Mouse (Mus musculus) frontal cortex, postnatal 25 days (tissue): ENCODE data around the gene Frmd4b.

Experiments used
- DNase-seq, 2 experiments: peaks; one replicate each; pipeline ENCODE4 v3.0.0; 2022; ENCODE audit warnings: low spot score in 2 of 2

The Frmd4b gene

DNA sequence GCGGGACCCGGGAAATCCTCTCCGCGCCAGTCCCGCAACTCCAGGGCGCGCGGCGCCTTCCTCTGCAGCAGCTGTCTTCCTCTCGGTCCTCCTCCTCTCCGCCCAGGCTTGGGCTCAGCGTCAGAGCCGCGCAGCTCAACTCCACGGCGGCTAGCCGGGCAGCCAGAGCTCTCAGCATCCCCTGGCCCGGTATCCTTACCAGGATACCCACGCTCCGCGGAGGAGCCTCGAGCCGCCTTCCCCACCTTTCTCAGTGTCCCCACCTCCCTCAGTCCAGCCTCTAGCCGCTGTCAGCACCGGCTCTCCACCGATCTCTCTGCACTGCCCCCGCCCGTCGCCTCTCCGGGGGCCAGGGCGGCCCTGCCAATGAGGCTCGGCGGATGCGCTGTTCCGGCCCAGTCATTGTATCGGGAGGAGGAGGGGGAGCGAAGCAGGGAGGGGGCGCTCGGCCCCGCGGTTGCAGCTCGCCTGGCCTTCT lies at the start of gene Frmd4b:
Gene Frmd4b (minus strand): TSS at position 276 of the 478 bp plus-strand sequence.
- peak; percentile 33 to 54 for DNase-seq

GRCm38 (mm10) chr6:97666417-97666816 lies 49.1 kb upstream of the Frmd4b start:
- DNase-seq = no peak

GRCm38 (mm10) chr6:97658921-97659320 lies 41.6 kb upstream of the Frmd4b start:
- no peak for DNase-seq

DNA sequence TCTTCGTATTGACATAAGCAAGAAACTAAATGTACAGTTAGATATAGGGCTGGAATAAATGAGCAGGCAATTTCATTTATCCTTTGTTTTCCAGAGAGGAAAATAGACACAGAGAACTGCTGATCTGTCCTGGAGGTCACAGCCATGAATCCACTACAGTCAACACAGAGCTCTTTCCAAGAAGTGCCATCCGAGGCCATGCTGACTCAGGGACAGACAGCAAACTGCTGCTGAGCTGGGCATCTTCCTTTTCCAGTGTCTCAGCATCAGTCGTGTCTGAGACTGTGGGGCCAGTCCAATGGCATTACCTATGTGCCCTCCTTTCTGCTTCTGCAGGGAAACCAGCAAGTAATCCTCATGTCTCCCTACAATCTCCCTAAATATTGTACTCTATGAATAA lies 38.6 kb upstream of the Frmd4b start:
- no peak for DNase-seq

DNA sequence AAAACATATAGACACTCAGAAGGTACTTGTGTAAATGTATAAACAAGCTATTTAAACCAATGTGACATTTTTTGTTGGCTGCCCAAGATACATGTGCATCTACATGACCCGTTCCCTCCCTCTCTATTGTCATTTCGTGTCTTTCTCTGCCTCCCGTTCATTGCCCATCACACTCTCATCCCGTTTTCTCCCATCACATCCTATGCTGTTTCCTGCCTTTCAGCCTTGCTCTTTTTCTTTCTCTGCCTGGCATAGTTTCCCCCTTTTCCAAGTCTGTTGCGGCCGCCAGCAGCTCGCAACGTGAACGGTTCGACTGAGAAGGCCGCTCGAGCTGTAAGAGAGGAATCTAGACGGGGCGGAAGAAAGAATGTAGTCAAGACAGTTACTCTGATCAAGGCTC lies 30.2 kb upstream of the Frmd4b start:
- no peak for DNase-seq

DNA sequence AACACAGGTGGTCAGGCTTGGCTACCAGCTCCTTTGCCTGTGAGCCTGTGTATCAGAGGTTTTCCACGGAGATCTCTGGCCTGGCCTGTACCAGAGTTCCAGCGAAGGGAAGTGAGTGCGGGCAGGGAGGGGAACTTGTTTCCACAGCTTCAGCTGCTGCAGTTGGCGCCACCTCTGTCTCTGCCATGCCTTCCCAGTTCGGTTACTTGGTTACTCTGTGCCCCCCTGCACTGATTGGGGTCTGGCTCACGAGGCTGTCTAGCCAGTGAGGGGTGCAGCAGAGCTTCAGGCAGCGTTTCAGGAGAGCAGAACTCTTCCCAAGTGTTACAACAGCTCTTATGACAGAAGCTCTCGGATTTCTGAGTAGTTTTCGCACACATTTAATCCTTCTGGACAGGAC lies 6.0 kb upstream of the Frmd4b start:
- no peak for DNase-seq

- DNase-seq = no peak
Measured at GRCm38 (mm10) chr6:97622236-97622635, 4.9 kb upstream of the Frmd4b start.

DNA sequence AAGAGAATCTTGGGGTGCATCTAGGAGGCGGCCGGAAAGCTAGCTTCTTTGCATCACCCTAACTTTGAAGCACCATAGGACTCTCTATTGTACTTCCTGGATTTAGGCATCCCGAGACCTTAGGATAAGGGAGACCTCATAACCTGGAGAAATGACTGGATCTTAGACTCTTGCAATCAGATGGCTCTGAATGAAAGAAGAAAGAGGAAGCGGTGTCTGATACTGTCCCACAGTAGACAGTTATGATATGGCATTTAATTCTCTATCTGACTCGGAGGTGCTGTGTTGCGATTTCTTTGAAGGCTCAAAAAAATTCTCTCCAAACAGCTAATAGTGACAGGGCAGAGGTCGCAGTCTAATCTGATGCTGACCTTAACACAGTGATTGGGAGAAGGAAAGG lies 433 bp upstream of the Frmd4b start:
- no peak for DNase-seq

GRCm38 (mm10) chr6:97616658-97617265 lies 579 bp downstream of the Frmd4b start:
- DNase-seq = peak in 1 of 2 experiments; percentile 14

DNA sequence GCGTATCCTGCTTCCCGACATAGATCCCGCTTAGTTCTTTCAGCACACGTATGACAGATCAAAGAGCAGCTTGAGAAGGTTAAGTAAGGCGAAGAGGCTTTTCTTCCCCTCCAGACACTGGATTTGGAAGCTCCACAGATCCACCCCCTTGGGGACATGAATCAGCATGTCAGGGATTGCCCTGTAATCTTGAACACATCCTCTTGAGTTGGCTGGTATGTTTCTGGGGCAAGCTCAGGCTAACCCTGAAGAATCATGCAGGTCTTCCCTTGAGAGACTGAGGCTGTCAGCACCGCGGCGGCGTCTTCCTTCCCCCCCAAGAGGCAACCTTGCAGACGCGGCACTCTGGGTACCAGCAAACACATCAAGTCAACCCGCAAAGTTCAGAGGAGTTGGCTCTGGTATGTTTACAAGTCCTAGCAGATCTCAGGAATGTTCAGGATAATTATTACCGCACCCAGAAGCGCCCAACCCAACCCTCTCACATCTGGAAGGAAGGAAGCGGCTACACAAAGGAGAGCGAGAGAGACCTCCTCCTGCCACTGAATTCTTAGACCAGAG lies 1.4 kb downstream of the Frmd4b start:
- no peak for DNase-seq

GRCm38 (mm10) chr6:97614179-97614578 lies 3.2 kb downstream of the Frmd4b start:
- DNase-seq = no peak

GRCm38 (mm10) chr6:97612861-97613260 lies 4.5 kb downstream of the Frmd4b start:
- DNase-seq = no peak

DNA sequence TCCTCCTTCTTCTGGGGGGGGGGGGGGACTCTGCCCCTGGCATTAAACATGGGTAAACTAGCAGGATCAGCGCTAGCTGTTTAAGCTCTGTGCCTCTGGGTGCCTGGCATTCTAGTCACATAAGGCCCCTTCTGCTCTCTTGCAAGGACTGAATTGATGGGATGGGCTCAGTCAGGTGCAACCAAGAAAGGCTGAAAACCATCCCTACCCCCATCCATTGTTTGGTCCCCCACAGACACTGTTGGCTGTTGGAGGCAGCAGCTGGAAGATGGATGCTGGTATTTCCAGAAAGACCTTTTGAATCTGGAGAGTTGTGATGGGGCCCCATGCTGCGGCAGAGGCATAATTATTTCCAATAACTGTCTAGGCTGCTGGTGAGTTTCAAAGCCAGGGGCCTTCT lies 7.3 kb downstream of the Frmd4b start:
- DNase-seq = no peak

- DNase-seq = no peak
Measured at GRCm38 (mm10) chr6:97607646-97608045, 9.7 kb downstream of the Frmd4b start.

DNA sequence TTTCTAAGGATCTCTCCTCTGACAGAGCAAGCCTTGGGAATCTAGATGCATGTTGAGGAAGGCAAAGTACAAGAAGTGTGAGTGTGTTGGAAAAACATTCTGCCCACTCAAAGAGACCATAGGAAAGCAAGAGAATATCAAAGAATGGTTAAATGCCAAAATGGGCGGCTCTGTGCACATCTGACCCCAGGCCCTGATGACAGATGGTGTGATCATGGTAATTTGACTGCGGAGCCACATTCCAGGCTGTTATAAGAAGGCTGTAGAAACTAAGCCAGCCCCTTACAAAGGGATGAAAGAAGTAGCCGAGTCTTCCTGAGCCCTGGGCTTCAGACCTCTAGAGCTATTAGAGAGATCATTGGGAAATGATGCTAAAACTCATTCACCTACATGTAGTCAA lies 22.1 kb downstream of the Frmd4b start:
- DNase-seq = no peak

GRCm38 (mm10) chr6:97594589-97594988 lies 22.8 kb downstream of the Frmd4b start:
- no peak for DNase-seq

- DNase-seq = no peak
Measured at GRCm38 (mm10) chr6:97590230-97590629, 27.1 kb downstream of the Frmd4b start.

GRCm38 (mm10) chr6:97589581-97589980 lies 27.8 kb downstream of the Frmd4b start:
- no peak for DNase-seq

GRCm38 (mm10) chr6:97589031-97589430 lies 28.3 kb downstream of the Frmd4b start:
- DNase-seq = no peak

DNA sequence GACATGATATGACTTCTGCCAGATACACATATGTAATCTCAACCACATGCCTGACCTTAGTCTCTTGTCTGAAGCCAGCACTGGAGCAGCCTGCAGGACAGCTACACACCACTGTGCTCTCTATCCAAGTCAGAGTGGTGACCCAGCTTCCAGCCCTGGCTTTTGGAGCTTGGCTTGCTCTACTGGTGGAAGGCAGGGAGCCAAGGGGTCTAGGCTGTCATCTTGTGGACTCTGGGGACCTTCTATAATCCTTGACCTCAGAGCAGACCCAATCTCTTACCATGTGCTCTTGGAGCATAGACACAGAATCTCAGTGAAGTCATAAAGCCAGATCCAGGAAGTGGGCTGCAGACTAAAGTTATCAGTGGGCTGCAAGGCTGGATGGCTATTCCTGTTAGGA lies 30.7 kb downstream of the Frmd4b start:
- DNase-seq = no peak

GRCm38 (mm10) chr6:97586024-97586423 lies 31.3 kb downstream of the Frmd4b start:
- no peak for DNase-seq

DNA sequence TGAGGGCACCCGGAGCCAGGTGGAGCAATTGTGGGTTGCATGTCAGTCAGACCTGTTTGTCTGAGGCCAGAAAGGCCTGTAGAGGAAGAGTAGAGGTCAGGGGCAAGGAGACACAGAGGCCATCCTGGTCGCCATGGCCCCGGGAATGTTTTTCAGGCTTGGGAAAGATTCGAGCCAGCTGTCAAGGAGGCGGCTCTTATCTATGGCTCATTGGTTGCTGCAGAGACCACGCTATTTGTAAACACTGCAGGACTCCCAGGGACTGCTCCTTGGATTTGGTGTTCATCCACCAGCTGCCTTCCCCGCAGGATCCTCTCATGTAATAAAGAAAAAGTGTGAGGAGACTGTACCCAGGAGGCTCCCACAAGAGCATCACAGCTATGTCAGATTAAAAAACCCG lies 34.6 kb downstream of the Frmd4b start:
- DNase-seq = no peak

- no peak for DNase-seq
Measured at GRCm38 (mm10) chr6:97581941-97582340, 35.4 kb downstream of the Frmd4b start.
